Mouse (Mus musculus) lung, postnatal 0 days (tissue): Measurements from ENCODE around the gene Ston2. TPM values are rescaled to one million over a fixed set of nuclear protein-coding genes. Genes with fewer than 3 reads are reported as not detected.
A peak's percentile ranks its signal among the peaks of the same experiment; 100 is the strongest.
"Not testable (repeated sequence)": the region's sequence is repeated elsewhere in the genome, so short reads cannot be mapped to it uniquely, and the experiment has no call there.

Experiments
- ATAC-seq: fragments of 200-750 bp; cut with Nextera tagmentation; 2 replicates; pipeline ENCODE4 v1.8.0; 2017; ENCODE audit warnings: moderate library complexity
- DNase-seq: peaks from one replicate; pipeline ENCODE4 v3.0.0-alpha.2; 2016; ENCODE audit warnings: low spot score
- H3K27ac ChIP-seq: fragments of 300-500 bp; sonication (generic); 2 replicates; pipeline ENCODE4 v1.5.1; 2014; ENCODE audit warnings: antibody characterized with exemption, mild to moderate bottlenecking, low read length, mixed read lengths
- H3K27me3 ChIP-seq: fragments of 300-500 bp; sonication (generic); replicated peaks from 2 replicates; pipeline ENCODE4 v1.6.1; 2014; ENCODE audit warnings: low read length, mixed read lengths; ENCODE audit not compliant: insufficient read depth
- H3K36me3 ChIP-seq: fragments of 300-500 bp; sonication (generic); 2 replicates; pipeline ENCODE4 v1.6.1; 2014; ENCODE audit warnings: low read length, mixed read lengths; ENCODE audit not compliant: insufficient read depth
- H3K4me1 ChIP-seq: fragments of 300-500 bp; sonication (generic); 2 replicates; pipeline ENCODE4 v1.6.1; 2014; ENCODE audit warnings: antibody characterized with exemption, low read depth, low read length, mixed read lengths; ENCODE audit not compliant: insufficient read depth
- H3K4me2 ChIP-seq: fragments of 300-500 bp; sonication (generic); replicated peaks from 2 replicates; pipeline ENCODE4 v1.6.1; 2014; ENCODE audit warnings: low read depth, mild to moderate bottlenecking, low read length, moderate library complexity, mixed read lengths
- H3K4me3 ChIP-seq: fragments of 300-500 bp; sonication (generic); 2 replicates; pipeline ENCODE4 v1.5.1; 2014; ENCODE audit warnings: low read depth, low read length
- H3K9ac ChIP-seq: fragments of 300-500 bp; sonication (generic); replicated peaks from 2 replicates; pipeline ENCODE4 v1.6.1; 2014; ENCODE audit warnings: low read depth, mild to moderate bottlenecking
- H3K9me3 ChIP-seq: fragments of 300-500 bp; sonication (generic); 2 replicates; pipeline ENCODE4 v1.6.1; 2016; ENCODE audit warnings: low read length, mixed read lengths
- CTCF ChIP-seq: IDR thresholded peaks from 2 replicates; pipeline ENCODE4 v1.5.1; 2016; ENCODE audit warnings: antibody characterized with exemption, mild to moderate bottlenecking
- EP300 ChIP-seq: IDR thresholded peaks from 2 replicates; pipeline ENCODE4 v1.6.1; 2016; ENCODE audit warnings: antibody characterized with exemption, mild to moderate bottlenecking, control low read depth
- WGBS: fragments of 180-500 bp; shearing (Covaris S2); extraction: QIAGEN DNeasy Blood & Tissue Kit; methylation state at CpG from one replicate; pipeline ENCODE4 v1.1.7; 2014; 5-methylcytosine and 5-hydroxymethylcytosine counted together
- polyA plus RNA-seq: library from polyadenylated mRNA; unstranded; fragments of >200 nt; fragmentation: Nextera tagmentation; extraction: Ambion mirVana; gene quantifications from 2 replicates; pipeline ENCODE4 v1.2.1, GENCODE M21; 2015

The Ston2 gene
- polyA plus RNA-seq, 1 experiment from 2014 or later, result 6.2 TPM

DNA sequence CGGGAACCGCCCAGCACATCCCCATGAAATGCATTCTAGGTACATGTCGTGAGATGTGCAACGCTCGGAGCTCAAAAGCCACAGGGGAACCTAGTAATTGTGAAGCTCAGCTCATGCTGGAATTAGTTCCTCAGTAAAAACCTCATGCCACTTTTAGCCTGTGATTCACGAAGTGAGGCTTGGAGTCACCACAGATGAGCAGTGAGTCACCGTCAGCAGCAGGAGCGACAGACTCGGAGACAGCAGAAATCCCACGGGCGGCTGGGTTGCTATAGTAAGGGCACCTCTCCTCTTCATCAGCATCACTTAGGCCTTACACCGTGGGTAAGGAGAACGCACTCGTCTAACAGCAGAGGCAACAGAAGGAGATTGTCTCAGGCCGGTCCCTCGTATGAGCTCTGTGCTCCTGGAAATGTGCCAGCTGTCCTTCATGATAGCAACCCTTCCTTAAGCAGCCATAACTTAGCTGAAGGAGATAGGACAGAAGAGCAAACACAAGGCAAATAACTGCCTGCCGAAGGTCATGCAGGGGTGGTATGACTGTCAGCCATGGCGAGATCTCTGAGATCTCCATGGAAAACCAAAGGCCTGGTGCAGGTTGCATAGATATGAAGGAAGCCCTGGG is 39.8 kb downstream of the Ston2 start:
- Histone ChIP-seq H3K9ac (no peak overlapping the region), H3K4me3 (no peak overlapping the region), H3K9me3 (no peaks in the 10 kb centered on the region), H3K4me1 (no peaks in the 10 kb centered on the region), H3K36me3 (no peaks in the 10 kb centered on the region), H3K27me3 (no peaks in the 10 kb centered on the region), H3K27ac (no peak overlapping the region), H3K4me2 (no peak overlapping the region)
- 59% methylated on average over 18 of the region's 18 CpGs for WGBS
- ATAC-seq, result no peak
- TF ChIP-seq CTCF, result no peak
- no peak for TF ChIP-seq EP300
- peak; percentile 25 for DNase-seq

DNA sequence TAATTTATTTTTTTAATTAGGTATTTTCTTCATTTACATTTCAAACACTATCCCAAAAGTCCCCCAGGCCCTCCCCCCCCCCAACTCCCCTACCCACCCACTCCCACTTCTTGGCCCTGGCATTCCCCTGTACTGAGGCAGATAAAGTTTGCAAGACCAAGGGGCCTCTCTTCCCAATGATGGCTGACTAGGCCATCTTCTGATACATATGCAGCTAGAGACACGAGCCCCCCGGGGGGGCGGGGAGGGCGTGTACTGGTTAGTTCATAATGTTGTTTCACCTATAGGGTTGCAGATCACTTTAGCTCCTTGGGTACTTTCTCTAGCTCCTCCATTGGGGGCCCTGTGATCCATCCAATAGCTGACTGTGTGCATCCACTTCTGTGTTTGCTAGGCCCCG is 41.3 kb downstream of the Ston2 start:
- H3K36me3 ChIP-seq, ATAC-seq, H3K4me2 ChIP-seq, H3K9me3 ChIP-seq, H3K27ac ChIP-seq, H3K4me3 ChIP-seq, H3K4me1 ChIP-seq, H3K9ac ChIP-seq, H3K27me3 ChIP-seq, DNase-seq: not testable (repeated sequence)
- WGBS, result 91% methylated on average over 5 of the region's 5 CpGs

DNA sequence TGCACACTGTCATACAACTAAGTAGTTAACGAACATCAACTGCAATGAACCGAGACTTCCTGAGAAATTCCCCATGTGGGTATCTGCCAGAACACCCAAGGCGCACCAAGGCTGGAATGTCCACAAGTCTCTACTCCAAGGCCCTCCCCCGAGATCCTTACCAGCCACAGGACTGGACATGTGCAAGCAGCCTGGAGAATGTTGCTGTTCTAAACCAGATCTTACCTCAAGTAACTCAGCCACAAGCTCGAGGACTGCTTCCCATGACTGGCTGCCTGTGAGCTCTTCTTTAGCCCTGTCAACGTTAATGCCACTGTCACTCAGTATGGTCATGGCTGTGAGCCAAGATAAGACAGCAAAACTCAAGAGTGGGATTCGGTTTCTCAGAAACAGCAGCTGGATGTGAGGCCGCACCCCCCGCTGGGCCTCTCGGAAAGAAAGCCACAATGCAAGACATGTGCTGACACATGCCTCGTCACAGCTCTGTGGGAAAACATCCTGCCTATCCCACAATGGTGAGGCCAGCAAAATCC is 42.4 kb downstream of the Ston2 start:
- Histone ChIP-seq H3K9me3 (no peaks in the 10 kb centered on the region), H3K4me2 (no peak overlapping the region), H3K4me3 (no peak overlapping the region), H3K27me3 (no peaks in the 10 kb centered on the region), H3K36me3 (no peaks in the 10 kb centered on the region), H3K9ac (no peak overlapping the region), H3K27ac (no peak overlapping the region), H3K4me1 (no peaks in the 10 kb centered on the region)
- DNase-seq (peak; percentile 49), ATAC-seq (peak; percentile 68)
- WGBS, result 36% methylated on average over 11 of the region's 11 CpGs
- TF ChIP-seq CTCF (no peak), EP300 (no peak)

DNA sequence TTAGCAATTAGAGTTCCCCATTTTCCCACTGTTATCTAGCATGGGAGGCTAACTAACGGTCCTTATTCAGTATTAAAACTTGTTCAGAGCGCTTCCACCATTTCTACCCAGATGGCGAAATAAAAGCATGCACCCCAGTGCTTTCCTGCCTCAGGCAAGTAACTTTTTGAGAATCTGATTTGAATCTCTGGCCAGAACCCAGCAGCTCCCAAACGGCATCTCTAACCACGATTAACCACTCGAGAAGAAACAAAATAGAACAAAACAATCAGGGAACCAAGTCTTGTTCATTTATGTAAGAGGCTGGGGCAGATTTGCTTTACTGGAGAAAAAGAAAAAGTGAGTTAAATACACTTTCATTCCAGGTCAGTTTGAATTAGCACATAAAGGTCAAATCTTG is 44.1 kb downstream of the Ston2 start:
- Histone ChIP-seq H3K36me3 (no peaks in the 10 kb centered on the region), H3K4me1 (no peaks in the 10 kb centered on the region)

DNA sequence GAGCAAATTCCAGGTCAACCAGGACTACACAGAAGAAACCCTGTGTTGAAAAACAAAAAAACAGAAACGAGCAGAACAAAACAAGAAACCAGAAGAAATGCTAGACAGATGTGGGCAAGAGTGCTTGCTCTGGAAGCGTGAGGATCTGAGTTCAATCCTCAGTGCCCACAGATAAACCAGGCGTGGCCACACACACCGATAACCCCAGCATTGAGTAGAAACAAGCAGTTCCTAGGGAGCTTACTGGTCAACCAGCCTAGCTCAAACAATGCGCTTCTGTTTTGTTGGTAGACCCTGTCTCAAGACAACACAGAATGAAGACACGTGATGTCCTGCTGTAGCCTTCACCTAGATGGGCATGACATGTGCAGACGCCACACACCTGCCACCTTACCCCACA is 45.3 kb downstream of the Ston2 start:
- no peak overlapping the region for H3K4me2 ChIP-seq
- WGBS, result 95% methylated on average over 7 of the region's 7 CpGs
- no peaks in the 10 kb centered on the region for H3K9me3 ChIP-seq
- no peak for ATAC-seq
- DNase-seq, result no peak
- no peak overlapping the region for H3K4me3 ChIP-seq
- no peak overlapping the region for H3K27ac ChIP-seq
- H3K9ac ChIP-seq, result no peak overlapping the region
- TF ChIP-seq EP300 (no peak), CTCF (no peak)
- H3K36me3 ChIP-seq, result no peaks in the 10 kb centered on the region
- no peaks in the 10 kb centered on the region for H3K27me3 ChIP-seq
- H3K4me1 ChIP-seq, result no peaks in the 10 kb centered on the region

More for the DNA sequence above, 44.1 kb downstream of the Ston2 start:
- Histone ChIP-seq H3K9ac (no peak overlapping the region), H3K4me3 (no peak overlapping the region), H3K27me3 (no peaks in the 10 kb centered on the region), H3K27ac (no peak overlapping the region), H3K9me3 (no peaks in the 10 kb centered on the region), H3K4me2 (no peak overlapping the region)
- 77% methylated on average over 6 of the region's 6 CpGs for WGBS
- no peak for DNase-seq
- no peak for ATAC-seq
- TF ChIP-seq EP300 (no peak), CTCF (no peak)

DNA sequence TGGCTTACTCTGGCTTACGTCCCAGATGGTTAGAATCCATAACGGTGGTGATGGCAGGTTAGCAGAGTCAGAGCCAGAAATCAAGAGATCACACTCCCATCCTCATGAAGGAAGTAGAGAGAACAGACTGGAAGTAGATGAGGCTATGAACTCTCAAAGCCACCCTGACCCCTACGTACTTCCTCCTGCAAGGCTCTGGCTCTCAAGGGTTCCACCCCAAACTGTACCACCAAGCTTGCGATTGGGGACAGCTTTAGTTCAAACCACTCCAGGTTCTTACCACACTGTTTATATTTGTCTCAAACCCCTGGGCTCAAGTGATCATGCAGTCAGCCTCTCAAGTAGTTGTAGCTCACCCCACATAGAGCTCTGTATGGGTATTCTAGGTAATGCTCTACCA is 49.8 kb downstream of the Ston2 start:
- H3K4me3 ChIP-seq, result no peak overlapping the region
- H3K4me2 ChIP-seq, result no peak overlapping the region
- no peak for DNase-seq
- no peak overlapping the region for H3K27ac ChIP-seq
- 69% methylated on average over 4 of the region's 4 CpGs for WGBS
- TF ChIP-seq EP300, result no peak
- TF ChIP-seq CTCF, result no peak
- no peak overlapping the region for H3K9ac ChIP-seq
- no peaks in the 10 kb centered on the region for H3K36me3 ChIP-seq
- no peaks in the 10 kb centered on the region for H3K27me3 ChIP-seq
- no peak for ATAC-seq
- no peaks in the 10 kb centered on the region for H3K4me1 ChIP-seq
- H3K9me3 ChIP-seq, result no peaks in the 10 kb centered on the region
